Comparison of ENCODE assay signal across 17 mouse cellular contexts in genomic region chr17:56359864-56360263, GRCm38 (mm10). TPM values are rescaled to one million over a fixed set of nuclear protein-coding genes. Genes with fewer than 3 reads are reported as not detected.
A peak's percentile ranks its signal among the peaks of the same experiment; 100 is the strongest.
DNase-seq lines count a peak whose midpoint lies in the region; ATAC-seq and TF ChIP-seq lines count a peak whose summit lies in the region.
"Had no signal": no experiment of that assay in that cellular context is flagged by ENCODE, and none has a peak within 500 bp of the region (broad histone marks: within the 10 kb centered on the region; RNA-seq: fewer than 3 reads in every experiment).

No protein-coding gene starts in this region.

- H3K4me1 ChIP-seq in forebrain, embryonic 13.5 days: peaks cover 19% of the 10 kb centered on the region
- H3K4me1 ChIP-seq in forebrain, embryonic 10.5 days: 0 out of 2 replicates have a peak, but pooled peaks cover 5% of the 10 kb centered on the region
- H3K4me1 ChIP-seq in cortical plate, adult 2 months (ENCODE audit: control insufficient read depth, insufficient read depth, low read length): peaks cover 19% of the 10 kb centered on the region
- H3K4me1 ChIP-seq in hindbrain, postnatal 0 days (ENCODE audit: insufficient read depth, low read length): peaks cover 9% of the 10 kb centered on the region; the same call in 1 of the 2 replicates

- peak overlapping the region; percentile 37 for H3K27ac ChIP-seq in forebrain, embryonic 13.5 days
- no peak overlapping the region for H3K27ac ChIP-seq in forebrain, embryonic 10.5 days
- H3K27ac ChIP-seq in cortical plate, adult 2 months (ENCODE audit: insufficient read depth, low read length): peak overlapping the region; percentile 45
- peak overlapping the region; percentile 67 for H3K27ac ChIP-seq in hindbrain, postnatal 0 days
- H3K27ac ChIP-seq: limb, embryonic 12.5 days had no signal

- H3K9me3 ChIP-seq in forebrain, embryonic 13.5 days (replicated peaks): no peaks in the 10 kb centered on the region
- H3K9me3 ChIP-seq in forebrain, embryonic 10.5 days: no peaks in the 10 kb centered on the region
- no peaks in the 10 kb centered on the region for H3K9me3 ChIP-seq in hindbrain, postnatal 0 days (ENCODE audit: low read length)
- H3K9me3 ChIP-seq: G1E; limb, embryonic 12.5 days had no signal

- H3K36me3 ChIP-seq in forebrain, embryonic 13.5 days (ENCODE audit: poor library complexity, severe bottlenecking): peaks cover 81% of the 10 kb centered on the region
- H3K36me3 ChIP-seq in forebrain, embryonic 10.5 days (replicated peaks): peaks cover 96% of the 10 kb centered on the region
- peaks cover 21% of the 10 kb centered on the region; the same call in 1 of the 2 replicates for H3K36me3 ChIP-seq in hindbrain, postnatal 0 days (ENCODE audit: insufficient read depth, low read length)

- no peak for DNase-seq in forebrain, embryonic 10.5 days (ENCODE audit: extremely low spot score, low spot score)
- peak; percentile 17 for DNase-seq in 3T3-L1 (ENCODE audit: low read depth, low spot score)
- DNase-seq in hindbrain, postnatal 0 days (ENCODE audit: low spot score): no peak
- no peak for DNase-seq in urinary bladder, postnatal 36 days (ENCODE audit: low spot score in 2 of 2)
- no peak for DNase-seq in frontal cortex, postnatal 25 days (ENCODE audit: low spot score in 2 of 2)
- DNase-seq: embryo, embryonic 11 days; kidney, adult 11 months; kidney, postnatal 36 days; lung, adult 2 months had no signal

- 84% methylated on average over 1 of the region's 1 CpGs for WGBS in forebrain, embryonic 13.5 days
- 83% methylated on average over 1 of the region's 1 CpGs for WGBS in forebrain, embryonic 10.5 days
- 48% methylated on average over 1 of the region's 1 CpGs for WGBS in hindbrain, postnatal 0 days

- no peak overlapping the region for H3K9ac ChIP-seq in forebrain, embryonic 13.5 days
- no peak overlapping the region for H3K9ac ChIP-seq in hindbrain, postnatal 0 days (replicated peaks; ENCODE audit: low read length)

- TF ChIP-seq CTCF in cortical plate, adult 2 months (IDR thresholded peaks at IDR 0.05; ENCODE audit: extremely low read depth, insufficient read depth, low read length): no peak
- no peak for TF ChIP-seq CTCF in hindbrain, postnatal 0 days (IDR thresholded peaks at IDR 0.05; ENCODE audit: low read depth)

- H3K27me3 ChIP-seq in forebrain, embryonic 13.5 days: no peaks in the 10 kb centered on the region
- no peaks in the 10 kb centered on the region for H3K27me3 ChIP-seq in forebrain, embryonic 10.5 days (ENCODE audit: poor library complexity, severe bottlenecking)
- no peaks in the 10 kb centered on the region for H3K27me3 ChIP-seq in hindbrain, postnatal 0 days (ENCODE audit: insufficient read depth, low read length)
- H3K27me3 ChIP-seq: limb, embryonic 12.5 days had no signal

- H3K4me3 ChIP-seq in forebrain, embryonic 13.5 days: no peak overlapping the region
- no peak overlapping the region for H3K4me3 ChIP-seq in forebrain, embryonic 10.5 days
- no peak overlapping the region for H3K4me3 ChIP-seq in cortical plate, adult 2 months (ENCODE audit: insufficient read depth, low read length)
- no peak overlapping the region for H3K4me3 ChIP-seq in hindbrain, postnatal 0 days (ENCODE audit: low read length)
- H3K4me3 ChIP-seq: limb, embryonic 12.5 days had no signal

- ATAC-seq in forebrain, embryonic 13.5 days: no peak
- no peak for ATAC-seq in hindbrain, postnatal 0 days
- ATAC-seq in monocyte, adult 5-6 weeks (replicated peaks; ENCODE audit: insufficient number of reproducible peaks, low FRiP score, low TSS enrichment, poor library complexity, severe bottlenecking): no peak

- TF ChIP-seq POLR2A in cortical plate, adult 2 months (IDR thresholded peaks at IDR 0.05; ENCODE audit: extremely low read depth, insufficient read depth, low read length): no peak

- H3K4me2 ChIP-seq in forebrain, embryonic 13.5 days: no peak overlapping the region
- no peak overlapping the region for H3K4me2 ChIP-seq in hindbrain, postnatal 0 days (ENCODE audit: low read depth, low read length)
- H3K4me2 ChIP-seq: limb, embryonic 12.5 days had no signal

RNA-seq across cellular contexts. Expression of gene Kdm4b, which starts 34.0 kb away (rescaled TPM):
- 51.4 and 55.9 TPM in 2 replicates for polyA plus RNA-seq in forebrain, embryonic 13.5 days (2015; fragmentation: Nextera tagmentation; extraction: Ambion mirVana)
- polyA plus RNA-seq in forebrain, embryonic 10.5 days (2016; fragmentation: Nextera tagmentation; extraction: Ambion mirVana): 35.9 and 39.6 TPM in 2 replicates
- 43.5 and 45.0 TPM in 2 replicates for polyA plus RNA-seq in cortical plate, adult 2 months (2012; rRNA removed)
- 137 and 144 TPM in 2 replicates for total RNA-seq in hindbrain, postnatal 0 days (2014; rRNA removed)
- 42.5 and 42.6 TPM in 2 replicates for polyA plus RNA-seq in hindbrain, postnatal 0 days (2015; fragmentation: Nextera tagmentation; extraction: Ambion mirVana)
- 8.0 to 17.3 TPM (median 10.3 TPM) in 3 replicates for total RNA-seq in monocyte, adult 5-6 weeks (2017)

RNA-seq across cellular contexts. Expression of gene Uhrf1, which starts 56.7 kb away (rescaled TPM):
- 119 and 138 TPM in 2 replicates for polyA plus RNA-seq in forebrain, embryonic 13.5 days (2015; fragmentation: Nextera tagmentation; extraction: Ambion mirVana)
- 331 and 343 TPM in 2 replicates for polyA plus RNA-seq in forebrain, embryonic 10.5 days (2016; fragmentation: Nextera tagmentation; extraction: Ambion mirVana)
- 1.1 and 1.8 TPM in 2 replicates for polyA plus RNA-seq in cortical plate, adult 2 months (2012; rRNA removed)
- total RNA-seq in hindbrain, postnatal 0 days (2014; rRNA removed): 28.2 and 31.4 TPM in 2 replicates
- 18.8 and 20.5 TPM in 2 replicates for polyA plus RNA-seq in hindbrain, postnatal 0 days (2015; fragmentation: Nextera tagmentation; extraction: Ambion mirVana)
- 1.2 to 5.9 TPM (median 3.2 TPM) in 3 replicates for total RNA-seq in monocyte, adult 5-6 weeks (2017)

RNA-seq across cellular contexts. Expression of gene Arrdc5, which starts 59.8 kb away (rescaled TPM):
- polyA plus RNA-seq in forebrain, embryonic 13.5 days (2015; fragmentation: Nextera tagmentation; extraction: Ambion mirVana): not detected in 2 replicates
- polyA plus RNA-seq in forebrain, embryonic 10.5 days (2016; fragmentation: Nextera tagmentation; extraction: Ambion mirVana): not detected in 2 replicates
- not detected in 2 replicates for polyA plus RNA-seq in cortical plate, adult 2 months (2012; rRNA removed)
- total RNA-seq in hindbrain, postnatal 0 days (2014; rRNA removed): not detected in 2 replicates
- not detected in 2 replicates for polyA plus RNA-seq in hindbrain, postnatal 0 days (2015; fragmentation: Nextera tagmentation; extraction: Ambion mirVana)
- not detected in 3 replicates for total RNA-seq in monocyte, adult 5-6 weeks (2017)
- total RNA-seq: G1E; heart, postnatal 25 days; layer of hippocampus, postnatal 36 days had no signal
- polyA plus RNA-seq: G1E; limb, embryonic 12.5 days; lung, adult 2 months; neural tube, embryonic 11.5 days had no signal
